Mouse (Mus musculus): ENCODE data around the gene Hmgb2.
"Not testable (repeated sequence)": the region's sequence is repeated elsewhere in the genome, so short reads cannot be mapped to it uniquely, and the experiment has no call there.

The Hmgb2 gene

GRCm38 (mm10) chr8:57511316-57512118, at the start of gene Hmgb2:
Gene Hmgb2 (plus strand): TSS chr8:57511907.
- DNase-seq (ENCODE audit: low spot score), result peak; percentile 99

DNA sequence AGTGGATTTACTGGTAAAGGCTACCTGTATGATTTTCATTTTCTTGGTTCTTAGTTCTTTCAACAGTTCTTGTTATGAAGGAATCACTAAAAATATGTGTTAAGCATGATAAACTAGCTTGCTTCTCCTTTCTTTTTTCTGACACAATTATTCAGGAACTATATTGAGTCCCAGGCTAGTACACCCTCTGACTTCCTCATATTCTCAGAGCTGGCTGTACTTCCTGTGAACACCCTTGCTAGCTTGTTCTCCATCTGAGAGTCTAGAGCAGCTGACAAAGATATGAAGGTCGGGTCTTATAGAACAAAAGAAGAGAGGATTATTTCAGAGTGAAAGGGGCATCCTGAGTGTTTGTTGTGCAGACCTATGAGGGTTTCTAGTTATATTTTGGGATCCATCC, 48.9 kb upstream of the Hmgb2 start:
- no peak for DNase-seq (ENCODE audit: low spot score)

DNA sequence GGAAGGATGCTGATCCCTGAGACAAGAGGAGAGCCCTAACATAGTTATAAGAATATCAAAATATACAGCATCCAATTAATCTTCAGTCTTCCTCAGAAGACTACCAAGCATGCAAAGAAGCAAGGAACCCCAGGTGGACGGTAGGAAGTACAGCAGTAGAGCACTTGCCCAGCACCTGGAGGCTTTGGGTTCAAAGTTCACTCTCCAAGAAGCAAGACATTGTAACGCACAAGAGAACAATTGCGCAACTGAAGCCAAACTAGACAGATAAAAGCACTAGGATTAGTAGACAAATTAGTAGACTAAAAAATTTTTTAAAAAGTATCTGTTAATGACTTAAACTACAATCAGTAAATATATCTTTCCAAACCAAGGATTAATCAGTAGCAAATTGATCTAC, 48.0 kb upstream of the Hmgb2 start:
- no peak for DNase-seq (ENCODE audit: low spot score)

DNA sequence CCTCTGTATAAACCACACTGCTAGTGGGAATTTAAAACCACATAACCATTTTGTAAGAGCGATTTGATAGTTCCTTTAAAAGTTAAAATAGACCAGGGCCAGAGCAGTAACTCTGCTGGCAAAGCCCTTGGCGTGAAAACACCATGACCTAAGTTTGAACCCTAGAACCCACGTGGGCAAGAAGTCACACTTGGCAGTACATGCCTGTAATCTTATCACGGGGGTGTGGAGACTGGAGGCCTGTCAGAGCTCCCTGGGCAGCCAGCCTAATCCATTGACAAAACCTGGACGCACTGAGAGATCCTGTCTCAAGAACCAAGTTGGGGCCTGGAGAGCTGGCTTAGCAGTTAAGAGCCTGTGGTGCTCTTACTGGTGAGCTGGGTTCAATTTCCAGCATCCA, 43.1 kb upstream of the Hmgb2 start:
- peak; percentile 96 for DNase-seq (ENCODE audit: low spot score)

- no peak for DNase-seq (ENCODE audit: low spot score)
Measured at GRCm38 (mm10) chr8:57470863-57471262, 40.8 kb upstream of the Hmgb2 start.

DNA sequence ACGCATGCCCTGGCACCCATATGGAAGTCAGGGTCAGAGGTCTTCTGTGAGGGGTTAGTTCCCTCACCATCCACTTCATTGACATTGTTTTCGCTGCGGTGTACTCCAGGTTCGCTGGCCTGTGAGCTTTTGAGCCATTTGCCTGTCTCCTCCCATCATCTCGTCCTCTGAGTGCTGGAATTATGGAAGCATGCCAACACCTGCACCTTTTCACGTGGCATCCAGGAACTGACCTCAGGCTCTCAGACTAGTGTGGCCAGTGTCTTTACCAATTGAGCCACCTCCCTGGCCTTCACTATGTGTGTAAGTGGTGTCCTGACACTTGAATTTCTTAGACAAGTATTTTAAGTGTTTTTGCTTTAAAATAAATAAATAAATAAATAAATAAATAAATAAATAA, 38.0 kb upstream of the Hmgb2 start:
- no peak for DNase-seq (ENCODE audit: low spot score)

GRCm38 (mm10) chr8:57478406-57478805, 33.3 kb upstream of the Hmgb2 start:
- DNase-seq (ENCODE audit: low spot score), result no peak

GRCm38 (mm10) chr8:57479700-57480099, 32.0 kb upstream of the Hmgb2 start:
- no peak for DNase-seq (ENCODE audit: low spot score)

GRCm38 (mm10) chr8:57480606-57481005, 31.1 kb upstream of the Hmgb2 start:
- no peak for DNase-seq (ENCODE audit: low spot score)

DNA sequence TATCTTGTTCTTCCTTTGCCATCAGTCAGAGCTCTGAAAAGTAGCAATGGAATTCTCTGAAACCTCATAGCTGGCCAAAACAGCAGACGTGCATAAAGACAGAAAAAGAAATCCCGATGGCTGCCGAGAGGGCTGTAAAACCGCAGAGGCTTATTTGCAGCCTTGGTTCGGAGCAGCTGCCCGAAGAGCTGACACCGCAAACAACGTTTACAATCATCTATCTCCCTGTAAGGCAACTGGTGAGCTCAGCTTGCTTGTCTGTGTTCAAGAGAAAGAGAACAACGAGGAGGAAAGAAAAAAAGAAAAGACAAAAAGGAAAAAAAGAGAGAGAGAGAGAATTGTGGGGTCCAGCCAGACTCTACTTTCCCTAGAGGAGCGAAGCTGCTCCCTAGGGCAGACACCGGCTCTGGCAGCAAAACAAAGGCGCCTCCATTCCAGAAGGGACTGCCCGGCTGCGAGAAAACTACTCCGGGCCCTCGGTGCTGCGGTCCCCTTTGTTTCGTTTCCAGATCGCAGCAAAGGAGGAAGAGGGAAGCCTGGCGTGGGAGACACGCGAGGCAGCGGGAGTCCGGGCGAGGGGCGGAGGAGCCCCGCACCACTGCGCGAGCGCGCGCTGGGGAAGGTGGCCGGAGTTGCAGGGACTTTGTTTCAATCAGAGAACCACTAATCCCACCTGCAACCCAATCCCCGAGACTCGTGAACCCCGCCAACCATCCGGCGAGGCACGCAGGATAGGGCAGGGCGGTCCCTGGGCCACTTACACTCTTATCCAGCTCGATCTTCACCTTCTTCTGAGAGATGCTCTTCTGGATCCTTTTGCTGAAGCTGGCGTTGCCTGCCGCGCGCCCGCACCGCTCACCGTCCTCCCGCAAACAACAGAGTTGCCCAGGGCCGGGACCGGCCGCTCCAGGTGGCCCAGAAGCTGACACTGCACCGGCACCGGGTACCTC, 24.9 kb upstream of the Hmgb2 start:
- peak; percentile 12 for DNase-seq (ENCODE audit: low spot score)

DNA sequence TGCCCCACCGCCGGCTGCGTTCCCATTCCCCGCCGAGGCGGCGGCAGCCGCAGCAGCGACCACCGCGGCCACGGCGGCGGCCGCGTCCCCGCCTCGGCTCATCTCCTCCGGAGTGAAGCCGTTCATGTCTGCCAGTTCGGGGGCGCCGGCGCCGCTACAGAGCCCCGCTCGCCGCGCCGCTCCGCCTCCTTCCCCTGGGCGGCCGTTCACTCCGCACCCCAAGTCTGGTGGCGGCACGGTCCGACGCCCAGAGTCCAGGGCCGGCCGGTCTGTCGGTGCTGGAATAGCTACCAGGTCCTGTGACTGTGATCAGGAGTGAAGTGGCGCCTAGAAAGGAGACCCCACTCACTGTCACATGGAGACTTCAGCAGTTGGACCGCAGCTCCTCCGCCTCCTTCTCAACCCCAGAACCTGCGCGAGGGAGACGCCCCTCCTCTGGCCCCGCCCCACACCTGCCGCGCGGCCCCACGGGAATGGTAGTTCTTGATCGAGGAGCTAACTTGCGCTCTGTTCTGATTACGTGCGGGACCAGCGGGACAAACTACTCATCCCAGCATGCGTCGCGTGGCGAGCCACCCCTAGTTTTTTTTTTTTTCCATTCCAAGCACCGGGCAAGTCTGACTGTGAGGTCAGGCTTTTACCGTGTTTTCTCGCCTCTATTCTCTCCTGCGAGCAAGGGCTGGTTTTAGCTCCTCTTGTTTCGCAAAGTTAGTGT, 24.1 kb upstream of the Hmgb2 start, which contains the start of gene Sap30:
Gene Sap30 (minus strand): TSS at position 420 of the 715 bp plus-strand sequence.
- DNase-seq (ENCODE audit: low spot score), result peak; percentile 97

DNA sequence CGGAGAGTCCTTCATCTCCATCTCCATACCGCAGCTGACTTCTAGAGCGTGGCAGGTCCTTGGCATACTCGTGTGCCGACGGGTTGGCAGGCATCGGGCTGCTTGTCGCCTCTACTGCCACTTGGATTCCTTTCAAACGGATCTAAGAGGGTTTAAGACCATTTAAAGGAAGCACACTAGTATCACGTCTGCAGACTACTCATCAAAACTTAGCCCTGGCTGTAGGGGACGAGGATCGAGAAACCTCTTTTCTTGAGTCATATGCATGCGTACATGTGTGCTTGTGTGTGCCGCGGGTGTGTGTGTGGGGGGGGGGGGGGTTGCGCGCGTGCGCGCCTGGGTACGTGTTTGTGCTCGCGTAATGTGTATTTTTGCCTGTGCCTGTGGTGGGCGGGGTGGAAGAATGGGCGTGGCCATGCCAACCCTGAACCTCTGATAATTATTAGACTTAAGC, 23.4 kb upstream of the Hmgb2 start:
- peak; percentile 70 for DNase-seq (ENCODE audit: low spot score)

GRCm38 (mm10) chr8:57489366-57489765, 22.3 kb upstream of the Hmgb2 start:
- no peak for DNase-seq (ENCODE audit: low spot score)

DNA sequence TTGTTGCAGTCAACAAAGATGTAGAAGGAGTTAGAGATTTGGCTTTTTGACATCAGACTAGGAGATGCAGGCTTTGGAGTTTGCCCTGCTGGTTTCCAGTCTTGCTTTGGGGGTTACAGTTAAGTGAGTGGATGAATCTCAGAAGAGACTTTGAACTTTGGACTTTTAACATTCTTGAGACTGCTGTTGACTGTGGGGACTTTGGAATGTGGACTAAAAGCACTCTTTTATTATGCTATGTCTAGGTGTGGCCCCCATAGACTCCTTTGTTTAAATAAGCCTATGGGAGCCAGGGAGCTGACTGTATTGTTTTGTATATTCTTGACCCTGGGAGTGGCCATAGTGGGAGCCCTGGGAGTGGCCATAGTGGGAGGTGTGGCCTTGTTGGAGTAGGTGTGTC, 21.8 kb upstream of the Hmgb2 start:
- DNase-seq (ENCODE audit: low spot score), result no peak

- DNase-seq (ENCODE audit: low spot score), result no peak
Measured at GRCm38 (mm10) chr8:57491873-57492272, 19.8 kb upstream of the Hmgb2 start.

DNA sequence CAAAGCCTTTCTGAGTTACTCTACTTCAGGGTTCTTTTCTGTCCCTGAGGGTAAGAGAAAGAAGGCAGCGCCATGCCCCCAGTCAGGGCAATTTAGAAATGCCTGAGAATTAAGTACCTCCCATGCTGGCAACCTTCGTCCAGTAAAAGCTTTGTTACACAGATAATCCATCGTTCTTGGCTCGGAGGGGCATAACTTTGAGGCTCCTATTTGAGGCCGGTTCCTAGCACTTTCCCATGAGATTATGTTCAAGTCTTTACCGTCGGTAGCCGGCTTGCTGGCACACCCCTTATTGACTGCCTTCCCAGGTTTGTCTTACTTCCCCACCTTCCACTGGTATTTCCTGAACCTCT, 13.2 kb upstream of the Hmgb2 start:
- DNase-seq (ENCODE audit: low spot score), result no peak

GRCm38 (mm10) chr8:57498847-57499511, 12.7 kb upstream of the Hmgb2 start:
- no peak for DNase-seq (ENCODE audit: low spot score)

DNA sequence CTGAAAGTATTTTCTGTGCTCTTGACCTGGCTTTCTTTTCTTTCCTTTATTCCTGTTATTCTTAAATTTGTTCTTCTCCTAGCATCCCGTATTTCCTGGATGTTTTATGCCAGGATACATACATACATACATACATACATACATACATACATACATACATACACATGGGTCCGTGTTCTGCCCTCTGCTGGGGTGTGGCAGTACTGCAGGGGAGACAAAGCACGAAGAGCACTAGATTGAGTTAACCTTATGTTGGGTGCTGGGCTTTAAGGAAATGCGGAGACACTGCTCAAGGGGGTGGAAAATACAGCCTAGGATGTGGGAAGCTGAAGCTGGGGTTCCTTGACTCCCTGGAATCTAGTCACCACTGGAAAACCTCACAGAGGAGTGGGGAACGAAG, 8.1 kb upstream of the Hmgb2 start:
- DNase-seq (ENCODE audit: low spot score), result peak; percentile 45

GRCm38 (mm10) chr8:57505500-57505899, 6.2 kb upstream of the Hmgb2 start:
- not testable (repeated sequence) for DNase-seq (ENCODE audit: low spot score)

GRCm38 (mm10) chr8:57507556-57508063, 4.1 kb upstream of the Hmgb2 start:
- no peak for DNase-seq (ENCODE audit: low spot score)

GRCm38 (mm10) chr8:57508657-57509056, 3.0 kb upstream of the Hmgb2 start:
- no peak for DNase-seq (ENCODE audit: low spot score)

All from adipocyte (in vitro differentiated cells).